Mouse (Mus musculus) retina, adult 2 months (tissue): ENCODE results near the gene Pheta2.
"Not testable (repeated sequence)": the region's sequence is repeated elsewhere in the genome, so short reads cannot be mapped to it uniquely, and the experiment has no call there.

ENCODE experiments used
- DNase-seq: peaks from one replicate; pipeline ENCODE4 v3.0.0-alpha.2; 2012; ENCODE audit warnings: low read depth, low spot score

Gene Pheta2

GRCm38 (mm10) chr15:82343368-82344287 is 4.9 kb downstream of the Pheta2 start:
- DNase-seq, result no peak

- DNase-seq, result no peak
These were observed 6.2 kb downstream of the Pheta2 start for GRCm38 (mm10) chr15:82344971-82345370.

DNA sequence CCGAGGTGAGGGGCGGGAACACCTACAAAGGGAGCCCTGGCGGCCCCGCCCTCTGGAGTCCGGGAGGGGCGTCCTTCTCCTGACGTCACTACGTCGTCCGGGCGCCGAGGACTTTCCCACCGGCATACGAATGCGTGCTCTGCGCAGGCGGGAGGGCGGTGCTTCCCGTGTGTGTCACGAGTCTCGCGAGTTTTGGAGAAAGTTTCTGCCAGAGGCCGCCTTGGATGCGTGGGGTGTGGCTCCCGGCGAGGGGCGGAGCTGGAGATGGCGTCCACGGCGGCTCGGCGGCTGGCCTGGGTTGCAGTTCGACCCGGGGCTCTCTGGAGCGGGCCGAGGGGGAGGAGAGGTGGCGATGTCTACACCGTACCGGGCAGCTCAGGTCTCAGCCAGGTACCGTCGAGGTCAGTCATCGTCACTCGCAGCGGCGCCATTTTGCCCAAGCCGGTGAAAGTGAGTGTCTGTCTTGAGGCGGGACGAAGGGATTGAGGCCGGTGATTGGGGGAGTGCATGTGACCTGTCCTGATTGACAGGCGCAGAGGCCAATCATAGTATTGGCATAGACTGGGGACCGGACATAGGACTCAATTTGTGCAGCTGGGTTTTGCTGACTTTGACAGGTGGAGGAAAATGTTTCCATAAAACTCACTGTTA is 7.2 kb downstream of the Pheta2 start:
- DNase-seq, result peak; percentile 99

DNA sequence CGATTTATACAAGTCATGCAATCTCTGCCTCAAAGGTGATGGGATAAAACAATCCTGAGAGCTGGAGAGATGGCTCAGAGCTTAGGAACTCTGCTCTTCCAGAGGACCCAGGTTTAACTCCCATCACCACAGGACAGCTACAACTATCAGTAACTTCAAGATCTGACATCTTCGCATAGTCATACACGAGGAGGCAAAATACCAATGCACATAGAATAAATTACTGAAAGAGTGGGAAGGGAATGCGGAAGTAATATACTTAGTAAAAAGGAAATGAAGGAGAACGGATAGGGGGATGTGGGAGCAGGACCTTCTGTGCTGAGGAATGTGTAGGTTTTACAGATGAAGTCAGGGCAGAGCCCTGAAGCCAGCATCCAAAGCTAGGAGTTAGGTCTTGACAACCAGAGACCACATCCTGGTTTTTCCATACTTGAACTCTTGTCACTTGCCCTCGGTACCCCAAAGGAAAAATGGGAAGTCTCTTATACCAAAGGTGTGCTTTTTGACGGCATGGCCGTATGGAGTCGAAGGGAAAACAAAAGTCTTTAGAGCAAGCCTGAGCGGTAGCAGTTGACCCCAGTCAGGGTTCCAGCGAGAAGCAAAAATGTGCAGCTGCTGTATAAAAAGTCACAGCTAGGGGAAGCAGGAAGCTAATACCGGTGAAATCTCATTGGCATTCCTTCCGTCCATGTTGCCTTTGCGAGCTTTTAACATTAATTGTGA is 8.0 kb downstream of the Pheta2 start:
- no peak for DNase-seq

DNA sequence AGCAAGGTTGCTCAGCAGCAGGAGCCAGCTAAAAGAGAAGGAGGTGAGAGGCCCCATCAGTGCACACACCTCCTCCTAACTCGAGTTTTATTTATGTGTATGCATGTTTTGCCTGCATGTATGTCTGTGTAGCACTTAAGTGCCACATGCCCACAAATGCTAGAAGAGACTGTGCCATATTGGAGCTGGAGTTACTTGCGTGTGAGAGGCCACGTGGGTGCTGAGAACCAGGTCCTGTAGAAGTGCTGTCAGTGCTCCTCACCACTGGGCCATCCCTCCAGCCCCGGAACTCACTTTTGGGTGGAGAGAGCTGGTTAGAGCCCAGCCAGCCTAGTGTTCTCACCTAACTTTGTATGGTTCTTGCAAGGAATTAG is 8.5 kb downstream of the Pheta2 start:
- no peak for DNase-seq

- DNase-seq, result no peak
These were observed 9.1 kb downstream of the Pheta2 start for GRCm38 (mm10) chr15:82347852-82348251.

DNA sequence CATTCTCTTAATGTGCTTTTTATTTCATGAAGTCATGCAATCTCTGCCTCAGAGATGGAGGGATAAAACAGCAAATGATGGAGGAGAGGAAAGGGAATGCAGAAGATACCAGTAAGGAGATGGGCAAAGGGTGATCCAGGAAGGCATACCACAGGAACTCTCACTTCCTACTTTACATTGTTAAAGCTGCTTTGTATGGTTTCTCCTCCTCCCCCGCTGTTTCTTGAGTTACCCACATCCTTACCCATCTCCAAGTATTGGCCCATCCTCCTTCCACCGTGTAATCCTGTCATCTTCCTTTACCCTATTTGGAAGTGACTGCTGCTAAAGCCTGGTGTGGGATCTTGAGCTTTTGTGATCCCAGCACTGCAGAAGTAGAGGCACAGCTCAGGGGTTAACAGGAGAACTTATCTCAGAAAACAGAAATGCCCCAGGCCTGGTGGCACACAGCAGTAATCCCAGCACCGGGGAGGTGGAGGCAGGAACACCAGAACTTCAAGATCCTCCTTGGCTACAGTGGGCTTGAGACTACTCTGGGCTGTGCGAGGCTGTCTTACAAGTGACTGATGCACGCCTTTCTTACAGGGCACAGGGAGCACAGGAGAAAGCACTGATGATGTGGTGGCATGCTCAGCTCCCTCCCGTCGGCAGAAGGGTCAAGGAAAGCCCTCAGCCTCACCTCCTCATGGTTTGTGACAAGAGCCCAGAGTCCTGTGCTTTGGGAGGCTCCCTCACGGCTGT is 9.7 kb downstream of the Pheta2 start:
- no peak for DNase-seq

GRCm38 (mm10) chr15:82348999-82349341 is 10.2 kb downstream of the Pheta2 start:
- no peak for DNase-seq

DNA sequence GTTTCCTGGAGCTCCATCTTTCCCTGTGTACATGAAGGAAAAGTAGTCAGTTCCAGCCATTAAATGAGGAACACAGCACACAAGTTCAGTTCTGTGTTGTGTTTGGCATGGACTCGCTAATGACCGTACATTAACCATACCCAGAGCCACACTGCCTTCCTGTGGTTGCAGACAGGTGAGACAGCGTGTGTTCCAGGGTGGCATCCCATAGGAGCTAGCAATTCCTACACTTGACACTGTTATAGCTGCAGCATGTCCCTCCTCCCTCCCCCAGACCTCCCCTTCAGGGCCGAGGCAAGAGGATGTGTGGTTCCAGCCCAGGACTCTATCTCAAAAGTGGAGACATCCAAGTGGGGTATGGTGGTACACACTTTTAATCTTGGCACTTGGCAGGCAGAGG is 11.6 kb downstream of the Pheta2 start:
- DNase-seq, result no peak

DNA sequence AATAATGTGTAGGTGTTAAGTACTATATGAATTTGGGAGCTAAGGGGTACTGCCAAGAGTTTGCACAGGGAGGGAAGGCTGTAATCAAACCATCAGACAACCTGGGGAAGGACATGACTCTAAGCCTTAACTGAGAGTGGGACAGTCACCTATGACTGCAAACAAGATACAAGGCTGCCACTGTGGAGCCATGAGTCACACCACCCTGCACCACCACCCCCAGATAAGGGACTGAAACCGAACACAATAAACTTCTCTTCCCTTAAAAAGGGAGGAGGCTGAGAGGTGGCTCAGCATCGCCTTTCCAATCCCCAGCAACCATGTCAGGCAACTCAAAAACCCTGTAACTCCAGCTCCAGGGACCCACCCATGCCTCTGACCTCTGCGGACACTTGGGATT is 12.7 kb downstream of the Pheta2 start:
- no peak for DNase-seq

DNA sequence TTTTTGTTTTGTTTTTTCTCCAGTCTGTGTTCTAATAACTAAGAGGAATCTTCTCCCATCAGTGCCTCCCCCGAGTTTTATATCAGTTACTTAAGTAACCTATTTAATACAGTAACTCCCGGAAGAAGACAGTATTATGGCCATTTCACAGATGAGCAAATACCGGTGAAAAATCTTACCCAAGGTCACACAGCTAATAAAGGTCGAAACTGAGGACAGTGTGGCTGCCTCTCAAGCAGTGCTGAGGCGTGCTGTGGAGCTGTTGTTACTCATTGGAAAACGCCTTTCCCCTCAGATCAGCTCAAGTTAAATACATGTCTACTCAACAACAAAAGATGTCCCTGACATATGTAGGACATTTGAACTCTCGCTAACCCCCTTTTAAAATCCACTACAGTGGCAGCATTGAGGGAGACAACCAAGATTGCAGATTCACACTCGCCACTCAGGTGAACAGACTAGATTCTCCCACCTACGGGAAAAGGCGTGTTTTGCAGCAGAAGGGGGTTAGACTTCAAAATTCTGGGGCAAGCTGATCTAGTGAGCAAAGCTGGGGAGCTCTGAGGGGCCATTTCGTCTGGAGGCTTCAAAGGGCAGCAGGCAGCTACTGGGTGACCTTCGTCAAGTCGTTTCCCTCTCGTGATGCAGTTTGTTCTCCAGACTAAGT is 14.5 kb downstream of the Pheta2 start:
- DNase-seq, result no peak

DNA sequence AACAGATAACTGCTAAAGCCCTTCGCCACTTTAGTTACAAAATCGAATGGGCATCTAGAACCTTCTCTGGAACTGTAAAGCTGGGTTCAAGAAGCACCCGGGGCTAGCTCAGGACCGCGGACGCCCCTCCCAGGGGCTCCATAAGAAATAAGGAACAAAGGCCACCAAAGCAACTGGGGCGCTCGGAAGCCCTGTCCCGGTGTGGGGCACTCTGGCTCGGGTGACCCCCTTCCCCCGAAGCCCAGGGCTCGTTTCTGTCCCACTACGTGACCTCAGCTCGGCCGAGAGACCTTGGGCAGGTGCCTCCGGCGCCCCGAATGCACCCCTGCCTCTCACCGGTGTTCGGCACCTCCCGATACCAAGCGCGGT is 15.0 kb downstream of the Pheta2 start:
- DNase-seq, result no peak

DNA sequence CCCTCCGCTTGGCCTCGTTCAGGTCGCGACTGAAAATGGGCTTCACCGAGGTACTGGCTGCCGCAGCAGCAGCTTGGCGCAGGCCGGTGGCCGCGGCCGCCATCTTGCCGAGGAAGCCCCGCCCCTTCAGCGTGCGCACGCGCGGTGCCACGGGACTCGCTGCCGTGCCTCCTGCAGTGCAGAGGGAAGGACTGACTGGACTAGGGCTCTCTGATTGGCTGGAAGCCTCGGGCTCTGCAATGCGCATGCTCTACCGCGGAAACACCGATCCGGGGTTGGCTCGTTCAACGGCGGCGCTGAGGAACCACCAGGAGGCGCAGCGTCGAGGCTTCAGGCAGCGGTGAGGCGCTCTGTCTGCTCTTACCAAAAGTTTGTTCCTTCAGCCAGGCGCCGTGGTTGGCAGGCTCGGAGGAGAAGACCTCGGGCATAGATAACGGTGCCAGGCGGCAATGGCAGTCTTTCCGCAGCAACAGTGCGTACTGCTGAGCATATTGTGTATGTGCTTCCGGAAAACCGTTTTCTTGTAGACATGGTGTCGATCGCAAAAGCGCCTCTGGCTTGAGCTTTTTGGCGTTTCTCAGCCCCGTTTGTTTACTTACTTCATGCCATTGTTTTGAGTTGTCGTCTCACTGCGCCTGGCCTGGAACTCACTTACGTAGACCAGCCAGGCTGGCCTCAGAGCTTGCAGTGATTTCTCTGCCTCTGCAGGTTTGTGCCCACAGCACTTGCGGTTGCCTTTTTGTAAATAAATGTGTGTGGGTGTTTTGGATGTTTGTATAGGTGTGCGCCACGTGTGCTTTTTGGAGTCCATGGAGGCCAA is 15.6 kb downstream of the Pheta2 start, which contains the start of gene Ndufa6:
Gene Ndufa6, minus strand, starts transcription at position 197 of the 820 bp plus-strand sequence.
- peak; percentile 96 for DNase-seq

DNA sequence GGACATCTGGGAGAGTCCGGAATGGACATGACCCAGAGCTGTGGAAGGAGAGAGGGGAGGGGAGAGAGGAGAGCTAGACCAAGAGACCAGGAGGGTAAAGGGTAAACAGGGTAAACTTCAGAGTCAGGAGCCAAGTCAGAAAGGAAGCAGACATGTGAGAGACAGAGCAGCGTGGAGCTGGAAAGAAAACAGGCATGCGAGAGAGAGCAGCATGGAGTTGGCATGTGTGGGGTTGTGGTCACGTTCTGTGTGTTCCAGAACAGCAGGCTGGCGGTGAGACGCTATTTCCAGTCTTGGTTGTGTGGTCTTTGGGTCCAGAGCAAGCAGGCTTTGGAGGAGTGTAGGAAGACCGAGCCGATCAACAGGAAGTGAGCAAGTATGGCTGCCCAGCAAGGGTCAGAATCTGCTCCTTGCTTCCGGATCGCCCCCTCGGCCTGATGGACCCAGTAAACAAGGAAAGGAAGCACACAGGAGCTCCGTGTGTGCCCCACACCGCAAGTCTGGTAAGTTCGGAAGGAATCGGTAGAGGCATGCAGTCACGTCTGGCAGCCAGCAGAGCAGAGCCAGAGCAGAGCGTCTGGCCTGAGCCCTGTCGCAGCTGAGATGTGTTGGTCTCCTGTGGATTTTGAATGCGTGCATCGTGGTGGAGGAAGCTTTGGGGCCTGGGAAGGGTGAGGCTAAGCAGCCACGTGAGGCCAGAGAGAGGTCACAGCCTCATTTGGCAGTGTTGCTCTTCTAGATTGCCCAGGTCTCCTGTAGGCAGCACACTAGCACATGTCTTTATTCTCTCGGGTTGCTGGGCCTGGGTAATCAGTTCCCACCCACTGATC is 19.9 kb downstream of the Pheta2 start:
- DNase-seq, result no peak

DNA sequence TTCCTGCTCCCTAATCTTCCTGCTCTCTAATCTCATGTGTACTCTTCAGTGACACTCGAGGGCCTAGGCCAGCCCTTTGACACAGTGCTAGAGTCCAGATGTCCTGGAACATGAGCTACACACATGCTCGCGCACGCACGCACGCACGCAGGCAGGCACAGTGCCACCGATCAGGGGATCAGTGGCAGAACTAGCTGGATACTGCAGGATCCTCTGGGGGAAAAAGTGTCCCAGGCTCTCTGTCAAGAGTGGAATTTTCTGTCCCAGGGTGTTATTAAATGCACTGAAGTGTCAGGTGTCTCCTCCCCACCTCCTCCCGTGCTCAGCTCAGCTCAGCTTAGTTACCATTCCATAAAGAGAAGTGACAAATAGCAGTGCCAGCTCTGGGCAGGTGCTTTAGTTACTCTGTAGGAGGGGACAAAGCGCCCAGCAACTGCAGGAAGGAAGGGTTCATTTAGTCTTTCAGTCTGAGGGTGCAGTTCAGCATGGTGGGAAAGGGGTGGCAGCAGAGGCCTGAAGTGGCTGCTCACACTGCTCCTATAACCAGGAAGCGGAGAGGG is 22.8 kb downstream of the Pheta2 start:
- no peak for DNase-seq

DNA sequence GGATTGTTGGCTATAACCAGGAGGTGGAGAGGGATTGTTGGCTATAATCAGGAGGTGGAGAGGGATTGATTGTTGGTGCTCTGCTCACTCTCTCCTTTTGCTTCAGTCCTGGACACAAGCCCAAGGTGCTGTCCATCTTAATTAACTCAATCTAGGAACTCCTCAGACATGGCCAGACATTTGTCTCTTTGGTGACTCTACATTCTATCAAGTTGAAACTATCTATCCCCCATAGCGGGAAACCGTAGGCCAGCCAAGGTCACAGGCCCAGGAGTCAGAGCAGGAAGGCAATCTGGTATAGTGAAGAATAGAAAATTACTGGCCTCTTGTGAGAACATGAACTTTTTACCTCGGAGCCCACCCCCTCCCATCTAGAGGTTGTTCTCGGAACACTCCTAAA is 23.5 kb downstream of the Pheta2 start:
- no peak for DNase-seq

DNA sequence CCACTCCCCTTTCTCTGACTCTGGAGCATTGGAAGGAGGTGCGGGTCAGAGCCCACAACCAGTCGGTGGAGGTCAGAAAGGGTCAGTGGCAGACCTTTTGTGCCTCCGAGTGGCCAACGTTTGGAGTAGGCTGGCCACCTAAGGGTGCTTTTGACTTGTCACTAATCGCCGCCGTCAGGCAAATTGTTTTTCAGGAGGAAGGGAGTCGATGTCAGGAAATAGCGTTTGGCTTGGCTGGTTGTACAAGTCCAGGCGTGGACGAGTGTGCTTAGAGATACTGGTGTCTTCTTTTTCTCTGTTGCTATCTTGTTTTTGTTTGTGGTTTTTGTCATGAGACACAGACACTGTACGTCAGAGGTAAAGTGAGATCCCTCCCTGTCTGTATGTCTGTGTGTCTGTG is 25.1 kb downstream of the Pheta2 start:
- not testable (repeated sequence) for DNase-seq

- DNase-seq, result not testable (repeated sequence)
These were observed 25.8 kb downstream of the Pheta2 start for GRCm38 (mm10) chr15:82364561-82364960.

DNA sequence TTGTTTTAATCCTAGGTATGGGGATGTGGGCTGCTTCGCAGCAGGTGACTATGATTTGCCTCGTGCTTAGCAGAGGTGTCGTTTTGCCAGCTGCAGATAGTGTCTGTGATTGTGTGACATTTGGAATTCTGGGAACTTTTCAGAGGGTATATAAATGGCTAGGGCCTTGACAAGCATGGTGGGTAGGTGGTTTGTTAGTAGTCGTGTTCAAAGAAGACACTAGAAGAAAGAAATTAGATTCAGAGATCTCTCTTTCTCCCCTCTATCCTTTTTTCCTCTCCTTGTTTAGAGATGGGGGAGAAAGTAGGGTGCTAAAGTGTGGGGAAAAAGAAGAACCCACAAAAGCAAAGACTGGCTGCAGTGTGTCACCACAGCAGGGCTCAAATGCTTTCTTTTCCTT is 29.4 kb downstream of the Pheta2 start:
- DNase-seq, result no peak
